Mouse (Mus musculus) CH12.LX (cell line): ENCODE data around the gene Cilp. TPM values are rescaled to one million over a fixed set of nuclear protein-coding genes. Genes with fewer than 3 reads are reported as not detected.

Experiments used
- DNase-seq: peaks from one replicate; pipeline ENCODE4 v3.0.0-alpha.2; 2013; ENCODE audit errors: extremely low read depth
- H3K27ac ChIP-seq: 2 replicates; pipeline ENCODE4 v1.5.1; 2012; ENCODE audit warnings: low read depth, mild to moderate bottlenecking, control low read depth, moderate library complexity; ENCODE audit not compliant: insufficient read depth
- H3K27me3 ChIP-seq: replicated peaks from 2 replicates; pipeline ENCODE3; 2012; ENCODE audit warnings: inconsistent platforms
- H3K36me3 ChIP-seq, 2 experiments: replicated peaks in 1 of 2; 2 replicates each; pipeline versions ENCODE3 to v1.6.1; 2012; ENCODE audit warnings: inconsistent platforms in 1 of 2, low read length in 1 of 2, mild to moderate bottlenecking in 1 of 2, mixed read lengths in 1 of 2, moderate library complexity in 1 of 2; ENCODE audit not compliant: control insufficient read depth in 1 of 2, insufficient read depth in 1 of 2
- H3K4me1 ChIP-seq, 2 experiments: 2 replicates each; pipeline ENCODE4 v1.6.1; 2012; ENCODE audit warnings: inconsistent platforms in 1 of 2, moderate library complexity in 1 of 2; ENCODE audit not compliant: insufficient read depth in 2 of 2, control insufficient read depth in 1 of 2
- H3K4me2 ChIP-seq: 2 replicates; pipeline ENCODE4 v1.6.1; 2012; ENCODE audit warnings: low read depth, mild to moderate bottlenecking, control low read depth; ENCODE audit not compliant: poor library complexity, insufficient read depth, severe bottlenecking
- H3K4me3 ChIP-seq, 3 experiments: fragments of 150-350 bp in 1 of 3; sonication (generic) in 1 of 3; replicated peaks in 1 of 3; 2 replicates each; pipeline versions ENCODE3 to v1.5.1; 2011 to 2012; ENCODE audit warnings: low read depth in 2 of 3, low read length in 2 of 3, mild to moderate bottlenecking in 2 of 3, moderate library complexity in 2 of 3, control low read depth in 1 of 3, improper control_type of control experiment in 1 of 3, inconsistent platforms in 1 of 3, mixed read lengths in 1 of 3; ENCODE audit not compliant: poor library complexity in 1 of 3
- H3K79me2 ChIP-seq: replicated peaks from 2 replicates; pipeline ENCODE4 v1.6.1; 2012; ENCODE audit warnings: mild to moderate bottlenecking, moderate library complexity; ENCODE audit not compliant: control insufficient read depth, poor library complexity, insufficient read depth, severe bottlenecking; ENCODE audit errors: extremely low read depth
- H3K9ac ChIP-seq: 2 replicates; pipeline ENCODE4 v1.6.1; 2012; ENCODE audit warnings: low read depth, mild to moderate bottlenecking, control low read depth, moderate library complexity; ENCODE audit not compliant: insufficient read depth
- H3K9me3 ChIP-seq: replicated peaks from 2 replicates; pipeline ENCODE3; 2012; ENCODE audit warnings: low read length, inconsistent platforms, mixed read lengths
- BHLHE40 ChIP-seq: IDR thresholded peaks from 2 replicates; pipeline ENCODE4 v1.6.1; 2011; ENCODE audit warnings: mild to moderate bottlenecking, low read depth, low read length, improper control_type of control experiment
- CHD1 ChIP-seq: IDR thresholded peaks from 2 replicates; pipeline ENCODE4 v1.6.1; 2012; ENCODE audit warnings: low read depth, low read length, improper control_type of control experiment, inconsistent platforms
- CHD2 ChIP-seq: IDR thresholded peaks from 2 replicates; pipeline ENCODE4 v1.6.1; 2011; ENCODE audit warnings: low read length, improper control_type of control experiment
- E2F4 ChIP-seq: IDR thresholded peaks from 2 replicates; pipeline ENCODE4 v1.6.1; 2011; ENCODE audit warnings: low read depth, low read length, improper control_type of control experiment; ENCODE audit not compliant: insufficient replicate concordance
- EP300 ChIP-seq: IDR thresholded peaks from 2 replicates; pipeline ENCODE4 v1.6.1; 2011; ENCODE audit warnings: low read length, improper control_type of control experiment
- ETS1 ChIP-seq: conservative IDR thresholded peaks from 2 replicates; pipeline ENCODE4 v1.6.1; 2012; ENCODE audit warnings: low read depth, mild to moderate bottlenecking, inconsistent platforms, low read length, improper control_type of control experiment, moderate library complexity
- GABPA ChIP-seq: IDR thresholded peaks from 2 replicates; pipeline ENCODE4 v1.6.1; 2012; ENCODE audit warnings: low read depth, low read length, improper control_type of control experiment, inconsistent platforms; ENCODE audit not compliant: insufficient replicate concordance
- IRF4 ChIP-seq: IDR thresholded peaks from 2 replicates; pipeline ENCODE4 v1.6.1; 2014; ENCODE audit warnings: low read depth, mild to moderate bottlenecking, inconsistent platforms, low read length, improper control_type of control experiment
- JUN ChIP-seq: IDR thresholded peaks from 2 replicates; pipeline ENCODE4 v1.6.1; 2011; ENCODE audit warnings: low read depth, mild to moderate bottlenecking, low read length, improper control_type of control experiment, moderate library complexity; ENCODE audit not compliant: insufficient read depth
- MAX ChIP-seq: IDR thresholded peaks from 2 replicates; pipeline ENCODE4 v1.6.1; 2011; ENCODE audit warnings: low read length, improper control_type of control experiment
- MAZ ChIP-seq: IDR thresholded peaks from 2 replicates; pipeline ENCODE4 v1.6.1; 2012; ENCODE audit warnings: low read depth, mild to moderate bottlenecking, inconsistent platforms, low read length, improper control_type of control experiment, moderate library complexity
- MXI1 ChIP-seq: IDR thresholded peaks from 2 replicates; pipeline ENCODE4 v1.6.1; 2011; ENCODE audit warnings: mild to moderate bottlenecking, low read depth, low read length, improper control_type of control experiment
- MYC ChIP-seq: IDR thresholded peaks from 2 replicates; pipeline ENCODE4 v1.6.1; 2011; ENCODE audit warnings: low read depth, mild to moderate bottlenecking, improper control_type of control experiment, low read length
- NELFE ChIP-seq: IDR thresholded peaks from 2 replicates; pipeline ENCODE4 v1.6.1; 2011; ENCODE audit warnings: low read depth, low read length, improper control_type of control experiment
- NRF1 ChIP-seq: IDR thresholded peaks from 2 replicates; pipeline ENCODE4 v1.6.1; 2014; ENCODE audit warnings: low read depth, mild to moderate bottlenecking, inconsistent platforms, low read length, improper control_type of control experiment, moderate library complexity
- RCOR1 ChIP-seq: conservative IDR thresholded peaks from 2 replicates; pipeline ENCODE4 v1.6.1; 2012; ENCODE audit warnings: low read depth, mild to moderate bottlenecking, inconsistent platforms, low read length, improper control_type of control experiment
- SIN3A ChIP-seq: IDR thresholded peaks from 2 replicates; pipeline ENCODE4 v1.6.1; 2012; ENCODE audit warnings: low read length, improper control_type of control experiment, inconsistent platforms
- SMC3 ChIP-seq: IDR thresholded peaks from 2 replicates; pipeline ENCODE4 v1.6.1; 2011; ENCODE audit warnings: low read depth, low read length, improper control_type of control experiment
- TCF12 ChIP-seq: IDR thresholded peaks from 2 replicates; pipeline ENCODE4 v1.6.1; 2014; ENCODE audit warnings: low read depth, mild to moderate bottlenecking, inconsistent platforms, low read length, improper control_type of control experiment
- USF2 ChIP-seq: conservative IDR thresholded peaks from 2 replicates; pipeline ENCODE4 v1.6.1; 2011; ENCODE audit warnings: low read depth, low read length, improper control_type of control experiment
- ZC3H11A ChIP-seq: IDR thresholded peaks from 2 replicates; pipeline ENCODE4 v1.6.1; 2012; ENCODE audit warnings: low read depth, mild to moderate bottlenecking, inconsistent platforms, low read length, improper control_type of control experiment
- ZMIZ1 ChIP-seq: IDR thresholded peaks from 2 replicates; pipeline ENCODE4 v1.6.1; 2012; ENCODE audit warnings: low read depth, mild to moderate bottlenecking, inconsistent platforms, low read length, improper control_type of control experiment
- dilution Hi-C: fragments of 300-500 bp; cut with MboI; formaldehyde crosslinking; loops from 2 replicates; pipeline ENCODE4 v1.14.3; 2020; ENCODE audit warnings: low sequenced_read_pairs; ENCODE audit not compliant: extremely low pct_unique_long_range_greater_than_20kb, extremely low pct_ligation_motif_present
- in situ Hi-C: fragments of 300-500 bp; cut with MboI; formaldehyde crosslinking; loops from 3 replicates; pipeline ENCODE4 v1.14.3; 2019; ENCODE audit warnings: low sequenced_read_pairs, low pct_ligation_motif_present, low pct_unique_long_range_greater_than_20kb, mixed read lengths
- polyA plus RNA-seq: library from polyadenylated mRNA; unstranded; fragments of >175 nt; gene quantifications from 2 replicates; pipeline ENCODE4 v1.2.1, GENCODE M21; 2012; ENCODE audit warnings: low read depth; ENCODE audit not compliant: insufficient read length
- total RNA-seq, 2 experiments: library from RNA; depleted of rRNA; stranded (reverse); fragments of 300-350 nt in 1 of 2; fragments of >200 nt in 1 of 2; gene quantifications; 2 replicates each; pipeline ENCODE4 v1.2.3; 2012 to 2014

Cilp gene
- total and polyA plus RNA-seq, 3 experiments = not detected

DNA sequence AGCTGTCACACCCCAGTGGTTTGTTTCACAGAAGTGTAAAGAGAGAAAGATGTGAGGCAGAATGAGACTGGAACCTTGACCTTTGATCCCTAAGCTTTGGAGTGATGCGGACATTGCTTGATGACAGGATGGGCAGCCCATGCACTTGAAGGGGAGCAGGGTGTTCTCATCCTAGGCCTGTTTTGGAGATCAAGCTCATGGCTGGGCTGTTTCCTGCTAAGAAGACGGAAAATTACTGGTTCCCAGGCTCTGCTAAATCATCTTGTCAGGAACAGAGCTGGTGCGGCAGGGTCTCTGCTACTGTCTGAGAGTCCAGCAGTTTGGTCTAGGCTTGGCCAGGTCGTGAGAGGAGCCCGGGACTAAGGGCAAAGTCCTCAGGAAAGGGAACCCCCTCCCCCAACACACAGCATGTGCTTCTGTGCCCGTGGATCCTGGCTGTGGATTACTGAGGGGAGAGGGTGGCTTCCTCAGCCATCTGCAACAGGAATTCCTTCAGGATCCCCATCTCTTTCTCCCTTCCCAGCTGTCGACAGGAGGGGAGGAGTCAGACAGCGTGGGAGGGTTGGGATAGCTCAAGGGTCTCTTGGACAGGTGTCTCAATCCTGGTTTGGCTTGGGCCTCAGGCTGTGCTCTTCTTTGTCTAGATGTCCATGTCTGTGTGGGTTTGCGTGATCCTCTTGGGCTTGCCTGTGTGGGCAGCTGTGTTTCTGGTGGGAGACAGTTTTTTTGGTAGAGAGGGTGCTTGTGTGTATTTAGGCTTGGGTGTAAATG is 20.8 kb upstream of the Cilp start:
- H3K4me3 ChIP-seq = no peak overlapping the region
- TF ChIP-seq SMC3 (no peak), ZMIZ1 (no peak), EP300 (no peak), MYC (no peak), JUN (no peak), MXI1 (no peak), MAX (no peak), SIN3A (no peak), MAZ (no peak), USF2 (no peak), CHD2 (no peak), BHLHE40 (no peak), TCF12 (no peak), NELFE (no peak), NRF1 (no peak), RCOR1 (no peak)
- no peaks in the 10 kb centered on the region for H3K9me3 ChIP-seq
- H3K27ac ChIP-seq = no peak overlapping the region
- no peak for DNase-seq
- in situ Hi-C loops (loop anchor here (5.0 kb wide), 1 partner anchor 33 kb away; no protein-coding TSS in a partner anchor), dilution Hi-C loops (no loop called here)
- no peaks in the 10 kb centered on the region for H3K79me2 ChIP-seq
- no peaks in the 10 kb centered on the region for H3K36me3 ChIP-seq
- H3K27me3 ChIP-seq = peaks cover 4% of the 10 kb centered on the region
- H3K4me1 ChIP-seq = peaks cover 2 to 16% of the 10 kb centered on the region in 2 experiments; a peak in 3 of 4 replicates
- H3K9ac ChIP-seq = no peak overlapping the region
- no peak overlapping the region for H3K4me2 ChIP-seq

DNA sequence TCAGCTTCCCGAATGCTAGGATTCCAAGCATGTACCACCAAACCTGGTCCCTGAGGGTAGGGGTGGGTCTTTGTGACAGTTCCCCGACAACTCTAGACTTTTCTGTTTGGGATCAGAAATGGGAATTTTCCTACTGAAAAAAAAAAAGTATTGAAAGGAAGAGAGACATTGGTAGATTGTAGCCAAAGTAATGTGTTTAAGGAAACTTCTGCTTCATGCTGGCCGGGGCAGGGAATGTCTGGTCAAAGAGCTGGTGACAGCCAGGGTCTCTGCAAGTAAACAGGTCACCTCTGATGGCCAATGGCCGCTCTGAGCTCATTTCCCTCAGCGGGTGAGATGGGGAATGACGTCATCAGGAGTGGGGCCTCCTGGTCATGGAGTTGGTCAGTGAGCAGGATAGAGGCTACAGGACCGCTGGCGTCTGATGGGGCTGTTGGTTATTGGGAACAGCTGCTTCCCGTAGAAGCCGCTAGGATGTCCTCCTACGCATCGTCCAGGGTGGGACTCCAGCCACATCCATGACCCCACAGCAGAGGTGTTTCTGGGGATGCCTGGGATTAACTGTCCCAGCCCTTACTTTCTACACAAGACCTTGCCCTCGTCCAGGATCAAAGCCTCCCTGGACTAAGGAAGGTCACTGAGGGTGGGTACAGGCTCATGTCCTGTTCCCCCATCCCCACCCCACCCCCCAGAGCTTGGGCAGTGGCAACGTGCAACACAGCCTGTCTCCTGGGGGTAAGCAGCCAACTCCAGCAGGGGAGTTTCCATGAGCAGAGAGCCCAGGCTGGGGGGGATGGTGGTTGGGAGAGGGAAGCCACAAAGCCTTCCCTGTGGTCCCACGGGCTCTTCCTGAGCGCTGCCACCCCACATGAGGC is 17.2 kb upstream of the Cilp start:
- Histone ChIP-seq H3K27me3 (peaks cover 4% of the 10 kb centered on the region), H3K4me3 (no peak overlapping the region), H3K27ac (no peak overlapping the region), H3K4me2 (no peak overlapping the region), H3K9ac (no peak overlapping the region), H3K36me3 (no peaks in the 10 kb centered on the region), H3K79me2 (no peaks in the 10 kb centered on the region), H3K4me1 (peaks cover 2 to 11% of the 10 kb centered on the region in 2 experiments; a peak in 3 of 4 replicates), H3K9me3 (no peaks in the 10 kb centered on the region)
- dilution Hi-C loops (no loop called here), in situ Hi-C loops (no loop called here)
- TF ChIP-seq EP300 (no peak), USF2 (no peak), RCOR1 (no peak), ETS1 (no peak), NELFE (no peak), ZC3H11A (no peak), IRF4 (no peak), CHD1 (no peak), MAZ (no peak), E2F4 (no peak), GABPA (no peak), NRF1 (no peak)
- DNase-seq = no peak
